Mouse (Mus musculus) heart, embryonic 13.5 days (tissue): ENCODE results near the gene Mt2. TPM values are rescaled to one million over a fixed set of nuclear protein-coding genes. Genes with fewer than 3 reads are reported as not detected.

Experiments
- ATAC-seq: fragments of 200-750 bp; cut with Nextera tagmentation; 2 replicates; pipeline ENCODE4 v1.8.0; 2017; ENCODE audit warnings: moderate TSS enrichment; ENCODE audit not compliant: insufficient number of reproducible peaks, low FRiP score, low TSS enrichment; ENCODE audit errors: extremely low read depth
- H3K27ac ChIP-seq: fragments of 300-500 bp; sonication (generic); replicated peaks from 2 replicates; pipeline ENCODE4 v1.5.1; 2015; ENCODE audit warnings: moderate library complexity, mild to moderate bottlenecking, inconsistent platforms
- H3K27me3 ChIP-seq: fragments of 300-500 bp; sonication (generic); replicated peaks from 2 replicates; pipeline ENCODE4 v1.6.1; 2015; ENCODE audit warnings: mild to moderate bottlenecking, inconsistent platforms
- H3K36me3 ChIP-seq: fragments of 300-500 bp; sonication (generic); 2 replicates; pipeline ENCODE4 v1.6.1; 2015; ENCODE audit warnings: mild to moderate bottlenecking, inconsistent platforms
- H3K4me1 ChIP-seq: fragments of 300-500 bp; sonication (generic); 2 replicates; pipeline ENCODE4 v1.6.1; 2015; ENCODE audit warnings: inconsistent platforms
- H3K4me2 ChIP-seq: fragments of 300-500 bp; sonication (generic); 2 replicates; pipeline ENCODE4 v1.6.1; 2015; ENCODE audit warnings: inconsistent platforms, mild to moderate bottlenecking, moderate library complexity
- H3K4me3 ChIP-seq: fragments of 300-500 bp; sonication (generic); 2 replicates; pipeline ENCODE4 v1.5.1; 2015; ENCODE audit warnings: moderate library complexity, mild to moderate bottlenecking, inconsistent platforms
- H3K9ac ChIP-seq: fragments of 300-500 bp; sonication (generic); 2 replicates; pipeline ENCODE4 v1.6.1; 2015; ENCODE audit warnings: inconsistent platforms, mild to moderate bottlenecking, moderate library complexity
- H3K9me3 ChIP-seq: fragments of 300-500 bp; sonication (generic); 2 replicates; pipeline ENCODE4 v1.6.1; 2016; ENCODE audit warnings: inconsistent platforms
- WGBS: fragments of 180-500 bp; shearing (Covaris S2); methylation state at CpG from one replicate; pipeline ENCODE4 v1.1.7; 2015; ENCODE audit warnings: mixed read lengths; 5-methylcytosine and 5-hydroxymethylcytosine counted together
- polyA plus RNA-seq: library from polyadenylated mRNA; unstranded; fragments of >200 nt; fragmentation: Nextera tagmentation; extraction: Ambion mirVana; gene quantifications from 2 replicates; pipeline ENCODE4 v1.2.1, GENCODE M21; 2015

The Mt2 gene
- polyA plus RNA-seq, 1 experiment from 2014 or later = 27.9 TPM

DNA sequence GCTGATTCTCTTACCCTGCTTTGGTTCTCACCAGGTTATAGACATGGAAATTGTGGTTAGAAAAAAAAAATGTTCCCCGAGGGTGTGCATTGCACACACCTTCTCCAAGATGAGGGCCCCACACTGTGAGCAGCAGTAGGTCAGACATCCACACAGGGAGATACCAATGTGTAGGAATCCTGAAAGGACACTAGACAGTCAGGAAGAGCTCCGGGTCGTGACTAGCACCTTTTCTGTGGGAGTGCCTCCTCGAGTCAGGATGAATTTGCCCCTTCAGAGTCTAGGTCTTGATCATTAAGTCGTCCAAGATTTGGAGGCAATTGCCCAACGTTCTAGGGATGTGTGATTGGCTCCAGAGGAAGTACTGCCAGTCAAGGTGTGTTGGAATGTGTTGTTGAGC is 13.3 kb downstream of the Mt2 start:
- ATAC-seq = no peak
- no peaks in the 10 kb centered on the region for H3K36me3 ChIP-seq
- WGBS = 58% methylated on average over 6 of the region's 6 CpGs
- no peaks in the 10 kb centered on the region for H3K9me3 ChIP-seq
- H3K4me3 ChIP-seq = no peak overlapping the region
- H3K9ac ChIP-seq = no peak overlapping the region
- H3K4me1 ChIP-seq = peaks cover 50% of the 10 kb centered on the region
- H3K27ac ChIP-seq = no peak overlapping the region
- H3K4me2 ChIP-seq = peak overlapping the region; percentile 65; the same call in 1 of the 2 replicates
- H3K27me3 ChIP-seq = peaks cover 77% of the 10 kb centered on the region

DNA sequence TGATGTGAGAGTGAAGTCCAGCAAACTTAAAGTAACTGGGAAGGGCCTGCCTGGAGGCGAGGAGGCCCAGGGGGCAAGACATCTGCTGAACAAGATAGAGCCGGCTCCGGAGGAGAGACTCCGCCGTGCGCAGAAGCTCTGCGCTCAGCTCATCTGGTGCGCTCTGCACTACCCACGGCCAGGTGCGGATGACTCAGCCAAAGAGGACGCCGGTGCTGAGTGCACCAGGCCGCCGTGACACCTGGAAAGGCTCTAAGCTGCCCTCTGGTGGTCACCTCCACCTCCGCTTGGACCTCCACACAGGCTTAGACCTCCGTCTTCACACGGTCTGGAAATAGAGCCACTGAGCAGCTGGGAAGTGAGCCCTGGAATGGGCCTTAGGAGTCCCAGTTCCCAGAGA is 14.1 kb downstream of the Mt2 start:
- H3K27ac ChIP-seq = no peak overlapping the region
- no peaks in the 10 kb centered on the region for H3K36me3 ChIP-seq
- ATAC-seq = peak; percentile 69
- peaks cover 54% of the 10 kb centered on the region for H3K4me1 ChIP-seq
- peak overlapping the region; percentile 65 for H3K4me2 ChIP-seq
- WGBS = 5% methylated on average over 17 of the region's 17 CpGs
- peaks cover 72% of the 10 kb centered on the region for H3K27me3 ChIP-seq
- H3K4me3 ChIP-seq = peak overlapping the region; percentile 31; the same call in 1 of the 2 replicates
- H3K9ac ChIP-seq = peak overlapping the region; percentile 61; the same call in 1 of the 2 replicates
- no peaks in the 10 kb centered on the region for H3K9me3 ChIP-seq

DNA sequence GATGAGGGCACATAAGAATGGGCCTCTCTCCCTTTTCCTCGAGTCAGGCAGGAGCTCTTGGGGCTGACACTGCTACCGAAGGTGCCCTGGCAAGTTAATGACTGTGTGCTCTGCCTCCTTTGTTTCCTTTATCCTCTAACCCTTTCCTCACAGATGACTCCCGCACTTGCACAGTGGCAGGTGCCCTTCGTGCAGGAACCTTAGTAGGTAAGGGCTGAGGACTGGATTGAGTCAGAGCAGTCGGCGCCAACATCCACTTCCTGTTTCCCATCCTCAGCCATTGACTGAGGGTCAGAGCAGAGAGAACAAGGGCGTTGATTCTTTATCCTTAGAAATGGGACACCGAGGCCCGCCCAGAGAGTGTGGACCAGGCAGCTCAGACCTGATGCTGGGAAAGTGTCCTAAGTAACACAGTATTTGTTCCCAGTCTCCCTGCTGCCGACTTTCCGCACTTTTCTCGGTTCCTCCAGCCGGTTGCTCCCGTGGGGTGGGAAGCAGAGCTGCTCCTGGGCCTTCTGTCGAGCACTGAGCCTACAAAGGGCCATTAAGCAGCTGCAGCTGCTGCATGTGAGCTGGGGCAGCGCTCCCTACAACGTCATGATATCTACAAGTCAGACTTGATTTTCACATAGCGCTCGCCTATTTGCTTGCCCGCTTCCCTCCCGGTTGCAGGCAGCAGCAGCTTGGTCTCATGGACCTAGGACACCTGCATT is 15.0 kb downstream of the Mt2 start:
- Histone ChIP-seq H3K27ac (peak overlapping the region; percentile 9; the same call in 1 of the 2 replicates), H3K27me3 (peaks cover 63% of the 10 kb centered on the region)

DNA sequence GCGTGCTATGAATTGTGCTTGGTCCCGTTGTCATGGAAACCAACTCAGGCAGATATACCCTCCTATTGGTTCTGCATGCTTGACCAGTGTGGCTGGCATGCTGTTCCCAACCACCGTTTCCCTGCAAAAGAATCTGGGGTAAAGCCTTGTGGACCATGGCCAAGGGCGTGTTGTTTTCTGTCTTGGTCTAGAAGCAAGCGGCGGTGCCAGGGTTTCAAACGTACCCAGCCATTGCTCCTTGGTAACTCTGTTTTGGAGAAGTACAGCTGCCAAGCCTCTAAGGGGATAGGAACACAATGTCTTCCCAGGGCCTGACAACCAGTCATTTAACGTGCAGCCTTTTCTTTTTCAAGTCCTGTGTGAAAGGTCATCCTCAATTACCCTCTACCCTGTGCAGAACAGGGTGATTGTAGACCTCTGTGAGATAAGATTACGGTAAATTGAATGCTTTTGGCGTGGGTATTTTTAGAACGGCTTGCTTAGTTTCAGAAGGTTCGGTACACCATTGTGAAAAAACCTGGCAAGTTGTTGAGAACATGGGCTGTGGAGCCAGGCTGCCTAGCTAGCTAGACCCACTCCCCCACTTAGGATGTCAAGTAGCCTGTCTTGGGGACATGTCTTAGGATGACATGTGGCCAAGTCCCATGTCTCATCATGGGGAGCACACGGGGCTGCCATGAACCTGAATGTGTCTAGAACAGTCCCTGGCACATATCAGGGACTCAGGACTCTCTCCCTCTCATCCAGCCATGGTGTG is 17.0 kb downstream of the Mt2 start:
- H3K36me3 ChIP-seq = no peaks in the 10 kb centered on the region
- no peak overlapping the region for H3K27ac ChIP-seq
- WGBS = 51% methylated on average over 13 of the region's 13 CpGs
- H3K4me3 ChIP-seq = no peak overlapping the region
- H3K4me2 ChIP-seq = no peak overlapping the region
- H3K27me3 ChIP-seq = peaks cover 44% of the 10 kb centered on the region
- H3K9me3 ChIP-seq = no peaks in the 10 kb centered on the region
- ATAC-seq = no peak
- H3K9ac ChIP-seq = no peak overlapping the region
- peaks cover 36% of the 10 kb centered on the region for H3K4me1 ChIP-seq

More for the DNA sequence above, 15.0 kb downstream of the Mt2 start:
- no peak for ATAC-seq
- Histone ChIP-seq H3K9ac (peak overlapping the region; percentile 61; the same call in 1 of the 2 replicates), H3K4me3 (no peak overlapping the region), H3K9me3 (no peaks in the 10 kb centered on the region), H3K36me3 (no peaks in the 10 kb centered on the region), H3K4me1 (peaks cover 54% of the 10 kb centered on the region), H3K4me2 (peak overlapping the region; percentile 65)
- WGBS = 41% methylated on average over 21 of the region's 21 CpGs

DNA sequence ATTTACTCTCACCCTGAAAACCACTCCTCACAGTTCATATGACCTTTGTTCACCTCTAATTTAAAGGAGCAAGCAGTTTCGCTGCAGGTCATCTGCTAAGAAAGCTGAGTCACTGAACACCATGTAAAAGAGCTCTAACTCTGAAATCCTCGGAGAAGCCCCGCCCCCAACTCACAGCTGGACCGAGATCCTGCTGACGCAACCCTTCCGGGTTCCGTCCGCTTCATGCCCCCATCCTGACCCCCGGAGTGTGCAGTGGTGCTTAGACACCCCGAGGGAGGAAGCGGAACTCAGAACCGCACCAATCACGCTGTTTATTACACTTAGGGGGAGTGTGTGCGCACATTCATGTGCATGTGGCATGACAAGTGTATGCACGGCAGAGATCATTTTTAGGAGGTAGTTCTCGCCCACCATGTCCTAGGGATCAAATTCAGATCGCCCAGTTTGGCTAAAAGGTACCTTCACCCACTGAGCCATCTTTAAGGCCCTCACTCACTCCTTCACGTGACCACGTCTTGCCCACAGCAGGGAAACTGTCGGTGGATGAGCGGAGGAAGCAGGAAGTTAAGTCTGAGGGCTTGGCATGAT is 18.7 kb downstream of the Mt2 start:
- Histone ChIP-seq H3K27me3 (peaks cover 26% of the 10 kb centered on the region), H3K4me2 (peak overlapping the region; percentile 67), H3K36me3 (no peaks in the 10 kb centered on the region), H3K4me1 (peaks cover 31% of the 10 kb centered on the region), H3K9ac (peak overlapping the region; percentile 50; the same call in 1 of the 2 replicates), H3K27ac (no peak overlapping the region), H3K9me3 (no peaks in the 10 kb centered on the region), H3K4me3 (peak overlapping the region; percentile 41)
- peak; percentile 51; the same call in 1 of the 2 replicates for ATAC-seq
- 22% methylated on average over 21 of the region's 21 CpGs for WGBS

DNA sequence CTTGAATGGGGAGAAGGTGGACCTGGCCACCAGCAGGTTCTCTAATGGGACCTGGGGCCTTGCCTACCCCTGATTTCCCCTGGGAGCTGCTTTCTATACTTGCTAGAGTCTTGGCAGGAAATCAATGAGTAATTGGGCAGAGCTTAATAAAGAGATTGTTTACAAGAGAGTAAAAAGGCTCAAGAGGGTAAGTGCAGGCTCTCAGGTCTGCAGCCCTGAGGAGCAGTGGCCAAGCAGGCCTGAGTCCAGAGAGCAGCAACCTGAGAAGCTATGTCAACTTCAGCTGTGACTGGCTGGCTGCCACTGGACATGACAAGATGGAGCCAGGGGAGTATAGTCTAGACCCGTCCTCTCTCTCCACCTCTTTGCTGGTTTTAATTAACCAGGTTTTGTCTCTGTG is 20.5 kb downstream of the Mt2 start:
- H3K27ac ChIP-seq = no peak overlapping the region
- H3K4me1 ChIP-seq = peaks cover 16% of the 10 kb centered on the region
- H3K27me3 ChIP-seq = peaks cover 9% of the 10 kb centered on the region
- no peak overlapping the region for H3K4me3 ChIP-seq
- WGBS = 76% methylated on average over 1 of the region's 1 CpGs
- no peak overlapping the region for H3K9ac ChIP-seq
- no peak overlapping the region for H3K4me2 ChIP-seq
- H3K9me3 ChIP-seq = no peaks in the 10 kb centered on the region
- ATAC-seq = no peak
- H3K36me3 ChIP-seq = no peaks in the 10 kb centered on the region

DNA sequence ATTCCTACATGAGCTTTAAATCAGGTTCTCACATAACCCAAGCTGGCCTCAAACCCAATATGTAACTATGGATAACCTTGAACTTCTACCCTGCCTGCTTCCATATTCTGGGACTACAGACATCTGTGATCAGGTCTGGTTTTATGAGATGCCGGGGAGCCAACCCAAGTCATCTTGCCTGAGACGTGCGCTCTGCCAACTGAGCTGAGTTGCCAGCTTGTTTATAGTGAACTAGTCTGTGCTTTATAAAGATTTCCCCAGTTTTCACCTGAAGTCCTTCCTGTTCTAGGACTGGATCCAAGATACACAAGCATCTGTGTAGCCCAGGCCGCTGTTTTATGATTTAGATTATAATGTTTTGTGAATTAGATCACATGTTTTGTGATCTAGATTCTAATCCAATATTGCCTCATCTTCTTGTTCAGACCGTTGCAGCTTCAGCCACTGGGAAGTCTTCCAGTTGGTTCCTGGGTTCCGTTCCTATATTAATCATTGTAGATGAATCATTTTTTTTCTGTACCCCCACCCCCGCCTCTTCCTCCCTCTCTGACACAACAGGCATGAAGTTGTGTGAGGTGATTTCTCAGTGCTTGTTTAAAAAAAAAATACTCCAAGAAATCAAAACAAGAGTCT is 22.2 kb downstream of the Mt2 start:
- peaks cover 9% of the 10 kb centered on the region for H3K4me1 ChIP-seq
- H3K36me3 ChIP-seq = no peaks in the 10 kb centered on the region
- no peaks in the 10 kb centered on the region for H3K9me3 ChIP-seq
- no peak overlapping the region for H3K9ac ChIP-seq
- ATAC-seq = no peak
- no peak overlapping the region for H3K4me2 ChIP-seq
- no peaks in the 10 kb centered on the region; the same call in none of the 2 replicates for H3K27me3 ChIP-seq
- no peak overlapping the region for H3K27ac ChIP-seq
- H3K4me3 ChIP-seq = no peak overlapping the region
- whole genome bisulfite sequencing = 77% methylated on average over 7 of the region's 7 CpGs

DNA sequence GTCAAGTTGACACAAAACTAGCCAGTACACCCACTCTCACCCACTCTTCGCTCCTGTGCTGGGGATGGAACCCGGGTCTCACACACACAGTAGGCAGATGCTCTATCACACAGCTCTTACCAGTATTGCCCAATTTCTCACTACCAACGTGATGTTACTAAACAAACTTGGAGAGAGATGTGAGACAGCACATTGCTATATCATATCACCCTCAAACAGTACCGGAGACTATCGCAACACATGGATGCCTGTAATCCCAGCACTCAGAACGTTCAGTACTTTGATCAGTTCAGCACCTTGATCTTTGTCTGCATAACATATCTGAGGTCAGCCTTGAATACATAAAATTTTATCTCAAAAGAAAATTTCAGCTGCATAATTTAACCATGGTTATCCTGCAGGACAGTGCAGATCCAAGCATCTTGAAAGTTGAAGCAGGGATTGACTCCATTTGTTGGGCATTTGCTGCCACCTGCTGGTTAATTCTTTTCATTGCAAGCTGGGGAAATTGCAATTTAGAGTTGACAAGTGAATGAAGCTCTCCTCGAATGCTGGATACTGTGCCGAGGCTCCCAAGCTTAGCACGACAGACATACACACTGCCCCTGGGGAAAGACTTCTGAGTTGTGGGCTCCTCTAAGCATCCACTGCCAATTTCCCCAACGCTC is 26.9 kb downstream of the Mt2 start:
- 43% methylated on average over 10 of the region's 10 CpGs for WGBS
- Histone ChIP-seq H3K4me2 (0 out of 2 replicates have a peak overlapping the region, but pooled peaks have one; percentile 34), H3K4me3 (no peak overlapping the region), H3K4me1 (no peaks in the 10 kb centered on the region; the same call in 1 of the 2 replicates), H3K9me3 (no peaks in the 10 kb centered on the region), H3K36me3 (no peaks in the 10 kb centered on the region), H3K27me3 (no peaks in the 10 kb centered on the region; the same call in 1 of the 2 replicates), H3K27ac (no peak overlapping the region), H3K9ac (peak overlapping the region; percentile 67)
- ATAC-seq = no peak

DNA sequence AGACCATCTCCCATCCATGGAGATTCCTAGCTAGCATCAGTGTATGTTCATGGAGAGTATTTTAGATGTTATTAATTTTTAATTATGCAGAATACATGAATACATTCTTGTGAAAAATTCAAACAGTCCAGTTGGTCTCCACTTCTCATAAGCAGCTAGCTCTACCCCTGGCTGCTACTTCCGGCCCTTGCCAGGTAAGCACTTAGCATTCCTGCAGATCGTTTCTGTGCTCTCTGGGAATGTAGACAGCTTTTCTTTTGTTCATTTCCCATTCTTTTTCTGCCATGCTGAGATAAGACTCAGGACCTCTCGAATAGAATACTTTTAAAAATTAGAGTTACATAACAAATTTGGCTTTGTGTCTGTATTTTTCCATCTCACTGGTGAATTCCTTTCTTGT is 31.6 kb downstream of the Mt2 start:
- ATAC-seq = no peak
- H3K27ac ChIP-seq = no peak overlapping the region

DNA sequence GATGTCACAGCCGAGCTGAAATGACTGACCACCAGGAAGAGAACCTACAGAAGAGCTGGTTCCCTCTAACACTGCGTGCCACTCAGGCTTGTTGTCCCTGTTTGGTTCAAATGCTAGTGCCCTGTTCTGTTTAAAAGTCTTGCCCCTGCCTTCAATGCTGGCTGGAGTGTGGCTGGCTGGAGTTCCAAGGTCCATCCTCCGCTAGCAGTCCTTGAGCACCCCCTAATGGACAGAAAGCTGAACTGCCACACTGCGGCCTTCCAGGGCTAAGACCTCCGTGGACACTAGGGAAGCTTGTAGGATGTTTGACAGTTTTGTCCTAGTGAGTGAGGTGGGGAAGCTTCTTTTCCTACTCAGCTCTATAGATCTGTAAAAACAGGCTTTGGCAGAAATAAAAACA is 33.3 kb downstream of the Mt2 start:
- Histone ChIP-seq H3K9ac (no peak overlapping the region), H3K27me3 (no peaks in the 10 kb centered on the region; the same call in 1 of the 2 replicates), H3K9me3 (no peaks in the 10 kb centered on the region), H3K4me1 (peaks cover 17% of the 10 kb centered on the region), H3K4me2 (no peak overlapping the region), H3K27ac (no peak overlapping the region), H3K4me3 (no peak overlapping the region), H3K36me3 (no peaks in the 10 kb centered on the region)
- 16% methylated on average over 5 of the region's 5 CpGs for WGBS
- ATAC-seq = no peak

More for the DNA sequence above, 31.6 kb downstream of the Mt2 start:
- Histone ChIP-seq H3K9ac (no peak overlapping the region), H3K9me3 (no peaks in the 10 kb centered on the region), H3K4me2 (no peak overlapping the region), H3K27me3 (no peaks in the 10 kb centered on the region; the same call in 1 of the 2 replicates), H3K4me1 (peaks cover 11% of the 10 kb centered on the region; the same call in 1 of the 2 replicates), H3K4me3 (no peak overlapping the region), H3K36me3 (no peaks in the 10 kb centered on the region)
- 47% methylated on average over 3 of the region's 3 CpGs for WGBS
